Mouse (Mus musculus) MEL (cell line): ENCODE data around the gene Drc3. TPM values are rescaled to one million over a fixed set of nuclear protein-coding genes. Genes with fewer than 3 reads are reported as not detected.
A peak's percentile ranks its signal among the peaks of the same experiment; 100 is the strongest.

Experiments used
- DNase-seq: peaks from one replicate; pipeline ENCODE4 v3.0.0; 2011; ENCODE audit warnings: low read depth, low spot score
- H3K27ac ChIP-seq: 2 replicates; pipeline ENCODE4 v1.5.1; 2012; ENCODE audit warnings: low read depth, mild to moderate bottlenecking, control low read depth, low read length, moderate library complexity; ENCODE audit not compliant: control insufficient read depth
- H3K27me3 ChIP-seq, 2 experiments: fragments of 150-350 bp in 1 of 2; sonication (generic) in 1 of 2; 2 replicates each; pipeline ENCODE4 v1.6.1; 2012; ENCODE audit warnings: low read length in 2 of 2, mild to moderate bottlenecking in 2 of 2, improper control_type of control experiment in 1 of 2, moderate library complexity in 1 of 2; ENCODE audit not compliant: insufficient read depth in 2 of 2, control insufficient read depth in 1 of 2
- H3K36me3 ChIP-seq, 2 experiments: 2 replicates each; pipeline ENCODE4 v1.6.1; 2012 to 2014; ENCODE audit warnings: low read length in 2 of 2, improper control_type of control experiment in 1 of 2, inconsistent platforms in 1 of 2, mild to moderate bottlenecking in 1 of 2; ENCODE audit not compliant: insufficient read depth in 2 of 2, control insufficient read depth in 1 of 2
- H3K4me1 ChIP-seq, 2 experiments: fragments of 150-350 bp in 1 of 2; sonication (generic) in 1 of 2; 2 replicates each; pipeline ENCODE4 v1.6.1; 2012; ENCODE audit warnings: low read length in 2 of 2, improper control_type of control experiment in 1 of 2, mild to moderate bottlenecking in 1 of 2; ENCODE audit not compliant: insufficient read depth in 2 of 2, control insufficient read depth in 1 of 2
- H3K4me3 ChIP-seq, 2 experiments: fragments of 150-350 bp in 1 of 2; sonication (generic) in 1 of 2; 2 replicates each; pipeline ENCODE4 v1.5.1; 2012; ENCODE audit warnings: low read depth in 2 of 2, low read length in 2 of 2, mild to moderate bottlenecking in 2 of 2, moderate library complexity in 2 of 2, control low read depth in 1 of 2, improper control_type of control experiment in 1 of 2; ENCODE audit not compliant: control insufficient read depth in 1 of 2, insufficient read depth in 1 of 2
- H3K79me2 ChIP-seq: 2 replicates; pipeline ENCODE4 v1.6.1; 2012; ENCODE audit warnings: mild to moderate bottlenecking, low read length, moderate library complexity; ENCODE audit not compliant: control insufficient read depth, poor library complexity, insufficient read depth
- H3K9ac ChIP-seq: 2 replicates; pipeline ENCODE4 v1.6.1; 2012; ENCODE audit warnings: low read depth, mild to moderate bottlenecking, control low read depth, low read length, moderate library complexity; ENCODE audit not compliant: control insufficient read depth, poor library complexity, severe bottlenecking
- H3K9me3 ChIP-seq: fragments of 150-350 bp; sonication (generic); replicated peaks from 2 replicates; pipeline ENCODE4 v1.6.1; 2012; ENCODE audit warnings: mild to moderate bottlenecking, low read length, improper control_type of control experiment, moderate library complexity; ENCODE audit not compliant: insufficient read depth
- BHLHE40 ChIP-seq: IDR thresholded peaks from 2 replicates; pipeline ENCODE4 v1.6.1; 2012; ENCODE audit warnings: low read depth, mild to moderate bottlenecking, inconsistent platforms, low read length, improper control_type of control experiment, borderline replicate concordance
- E2F4 ChIP-seq: IDR thresholded peaks from 2 replicates; pipeline ENCODE4 v1.6.1; 2011; ENCODE audit warnings: low read depth, low read length, improper control_type of control experiment, borderline replicate concordance
- ELF1 ChIP-seq: IDR thresholded peaks from 2 replicates; pipeline ENCODE4 v1.6.1; 2014; ENCODE audit warnings: low read depth, mild to moderate bottlenecking, inconsistent platforms, low read length, improper control_type of control experiment, moderate library complexity
- EP300 ChIP-seq, 2 experiments: IDR thresholded peaks; 2 replicates each; pipeline ENCODE4 v1.6.1; 2011; ENCODE audit warnings: improper control_type of control experiment in 2 of 2, low read length in 2 of 2, low read depth in 1 of 2, mild to moderate bottlenecking in 1 of 2
- KAT2A ChIP-seq: conservative IDR thresholded peaks from 2 replicates; pipeline ENCODE4 v1.6.1; 2012; ENCODE audit warnings: low read depth, low read length, improper control_type of control experiment, inconsistent platforms
- MAX ChIP-seq: IDR thresholded peaks from 2 replicates; pipeline ENCODE4 v1.6.1; 2011; ENCODE audit warnings: low read length, improper control_type of control experiment
- MEF2A ChIP-seq: IDR thresholded peaks from 2 replicates; pipeline ENCODE4 v1.6.1; 2014; ENCODE audit warnings: low read depth, mild to moderate bottlenecking, inconsistent platforms, low read length, improper control_type of control experiment; ENCODE audit not compliant: poor library complexity, insufficient replicate concordance, severe bottlenecking; ENCODE audit errors: extremely low read depth
- MXI1 ChIP-seq: IDR thresholded peaks from 2 replicates; pipeline ENCODE4 v1.6.1; 2011; ENCODE audit warnings: mild to moderate bottlenecking, low read depth, low read length, improper control_type of control experiment
- MYB ChIP-seq: IDR thresholded peaks from 2 replicates; pipeline ENCODE4 v1.6.1; 2011; ENCODE audit warnings: mild to moderate bottlenecking, low read depth, low read length, improper control_type of control experiment
- POLR2AphosphoS2 ChIP-seq: IDR thresholded peaks from 2 replicates; pipeline ENCODE4 v1.6.1; 2011; ENCODE audit warnings: low read length, improper control_type of control experiment
- RAD21 ChIP-seq: IDR thresholded peaks from 2 replicates; pipeline ENCODE4 v1.6.1; 2011; ENCODE audit warnings: mild to moderate bottlenecking, low read depth, low read length, improper control_type of control experiment
- SMC3 ChIP-seq: IDR thresholded peaks from 2 replicates; pipeline ENCODE4 v1.6.1; 2011; ENCODE audit warnings: low read depth, low read length, improper control_type of control experiment
- USF2 ChIP-seq, 2 experiments: IDR thresholded peaks; 2 replicates each; pipeline ENCODE4 v1.6.1; 2011 to 2012; ENCODE audit warnings: improper control_type of control experiment in 2 of 2, low read length in 2 of 2, borderline replicate concordance in 1 of 2, inconsistent platforms in 1 of 2, low read depth in 1 of 2, mild to moderate bottlenecking in 1 of 2; ENCODE audit not compliant: insufficient read depth in 1 of 2
- polyA plus RNA-seq, 2 experiments: library from polyadenylated mRNA; stranded (reverse) in 1 of 2; unstranded in 1 of 2; fragments of >175 nt in 1 of 2; fragments of >200 nt in 1 of 2; gene quantifications; 2 replicates each; pipeline versions ENCODE4 v1.2.1 to v1.2.4; 2012; ENCODE audit warnings: low replicate concordance in 2 of 2, low read depth in 1 of 2; ENCODE audit not compliant: insufficient read length in 2 of 2, insufficient read depth in 1 of 2, missing spikeins in 1 of 2
- total RNA-seq: library from RNA; depleted of rRNA; stranded (reverse); fragments of 300-350 nt; gene quantifications from 2 replicates; pipeline ENCODE4 v1.2.3, GENCODE M21; 2012

Gene Drc3
- total and polyA plus RNA-seq, 3 experiments, result 0.69 to 0.91 TPM; not detected in 1

GRCm38 (mm10) chr11:60352559-60353411, at the start of gene Drc3, which contains the start of gene Tom1l2 (continued):
- TF ChIP-seq USF2 (IDR thresholded peaks at IDR 0.05; ENCODE audit: borderline replicate concordance in 1 of 2, insufficient read depth in 1 of 2, low read depth in 1 of 2, low read length in 2 of 2) (peak; percentile 92 to 97), ELF1 (peak; percentile 84), MXI1 (peak; percentile 94), MEF2A (0 out of 2 replicates have a peak, but pooled peaks have one; percentile 33), MAX (peak; percentile 99)

- no peak overlapping the region for H3K9ac ChIP-seq
- no peak overlapping the region for H3K27ac ChIP-seq
Measured at GRCm38 (mm10) chr11:60303497-60303896, 49.6 kb upstream of the Drc3 start.

GRCm38 (mm10) chr11:60305611-60306010, 47.5 kb upstream of the Drc3 start:
- no peak overlapping the region for H3K9ac ChIP-seq
- no peaks in the 10 kb centered on the region for H3K79me2 ChIP-seq
- H3K27me3 ChIP-seq, result no peaks in the 10 kb centered on the region
- no peak overlapping the region for H3K27ac ChIP-seq
- H3K36me3 ChIP-seq, result no peaks in the 10 kb centered on the region
- H3K9me3 ChIP-seq, result no peaks in the 10 kb centered on the region
- H3K4me1 ChIP-seq, result peaks cover 0 to 3% of the 10 kb centered on the region in 2 experiments; a peak in 1 of 4 replicates
- no peak overlapping the region for H3K4me3 ChIP-seq
- DNase-seq, result no peak
- TF ChIP-seq MAX, result no peak
- TF ChIP-seq EP300 (IDR thresholded peaks at IDR 0.05; ENCODE audit: low read depth in 1 of 2, low read length in 2 of 2), result no peak
- TF ChIP-seq SMC3, result no peak
- no peak for TF ChIP-seq RAD21
- no peak for TF ChIP-seq USF2 (IDR thresholded peaks at IDR 0.05; ENCODE audit: borderline replicate concordance in 1 of 2, insufficient read depth in 1 of 2, low read depth in 1 of 2, low read length in 2 of 2)
- no peak for TF ChIP-seq KAT2A

More at GRCm38 (mm10) chr11:60303497-60303896, 49.6 kb upstream of the Drc3 start:
- H3K4me1 ChIP-seq, result peaks cover 0 to 3% of the 10 kb centered on the region in 2 experiments; a peak in 1 of 4 replicates
- DNase-seq, result no peak
- no peaks in the 10 kb centered on the region for H3K27me3 ChIP-seq
- H3K4me3 ChIP-seq, result no peak overlapping the region
- TF ChIP-seq BHLHE40, result no peak
- no peak for TF ChIP-seq MYB
- no peak for TF ChIP-seq E2F4
- no peak for TF ChIP-seq POLR2AphosphoS2
- no peak for TF ChIP-seq KAT2A
- no peak for TF ChIP-seq USF2 (IDR thresholded peaks at IDR 0.05; ENCODE audit: borderline replicate concordance in 1 of 2, insufficient read depth in 1 of 2, low read depth in 1 of 2, low read length in 2 of 2)
- H3K36me3 ChIP-seq, result no peaks in the 10 kb centered on the region
- H3K79me2 ChIP-seq, result no peaks in the 10 kb centered on the region
- no peaks in the 10 kb centered on the region for H3K9me3 ChIP-seq
